Mouse (Mus musculus) olfactory bulb, adult 2 months (tissue): ENCODE measurements at regions not wholly inside any gene's neighbourhood (a gene's known extent, or its start where the extent isn't known, plus 50 kb on each side); places are given as distances from the start of the nearest gene placed in this dataset.

ENCODE experiments used
- CTCF ChIP-seq: fragments of 200-500 bp; IDR thresholded peaks from 2 replicates; pipeline ENCODE4 v1.5.1; 2012; ENCODE audit warnings: low read depth, mild to moderate bottlenecking, low read length, moderate library complexity; ENCODE audit not compliant: insufficient read depth
- POLR2A ChIP-seq: fragments of 200-500 bp; IDR thresholded peaks from 2 replicates; pipeline ENCODE4 v1.6.1; 2012; ENCODE audit warnings: mild to moderate bottlenecking, low read depth, low read length, moderate library complexity; ENCODE audit not compliant: insufficient read depth

DNA sequence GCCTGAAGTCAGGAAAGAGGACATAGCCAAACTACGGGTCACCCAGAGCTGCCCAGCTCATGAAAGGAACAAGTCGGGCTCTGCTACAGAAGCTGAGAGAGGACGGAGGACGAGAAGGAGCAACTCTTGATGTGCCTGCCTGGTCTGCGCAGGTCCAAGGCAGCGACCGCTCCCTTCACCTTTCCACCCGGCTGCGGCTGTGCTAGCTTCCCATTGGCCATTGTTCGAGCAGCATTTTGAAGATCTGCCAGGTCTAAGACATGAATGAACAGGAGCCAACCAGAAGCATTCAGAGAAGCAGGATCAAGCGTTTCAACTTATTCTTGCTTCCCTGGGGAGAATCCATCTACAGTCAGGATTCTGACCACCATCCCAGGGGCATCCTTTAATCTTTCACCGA is 113.3 kb upstream of the Wnt4 start:
- TF ChIP-seq POLR2A = no peak
- TF ChIP-seq CTCF = no peak
